Mouse (Mus musculus) heart, embryonic 11.5 days (tissue): Measurements from ENCODE around the gene Washc1. TPM values are rescaled to one million over a fixed set of nuclear protein-coding genes. Genes with fewer than 3 reads are reported as not detected.
A peak's percentile ranks its signal among the peaks of the same experiment; 100 is the strongest.
"Not testable (repeated sequence)": the region's sequence is repeated elsewhere in the genome, so short reads cannot be mapped to it uniquely, and the experiment has no call there.

Source experiments
- ATAC-seq: fragments of 200-750 bp; cut with Nextera tagmentation; replicated peaks from 2 replicates; pipeline ENCODE4 v1.8.0; 2017; ENCODE audit warnings: moderate library complexity; ENCODE audit not compliant: insufficient number of reproducible peaks, low FRiP score, low TSS enrichment
- H3K27ac ChIP-seq: fragments of 300-500 bp; sonication (generic); 2 replicates; pipeline ENCODE4 v1.5.1; 2014; ENCODE audit warnings: mild to moderate bottlenecking, low read depth, low read length
- H3K27me3 ChIP-seq: fragments of 300-500 bp; sonication (generic); 2 replicates; pipeline ENCODE4 v1.6.1; 2014; ENCODE audit warnings: mild to moderate bottlenecking, low read length, mixed read lengths; ENCODE audit not compliant: control insufficient read depth, insufficient read depth
- H3K36me3 ChIP-seq: fragments of 300-500 bp; sonication (generic); 2 replicates; pipeline ENCODE4 v1.6.1; 2014; ENCODE audit warnings: mild to moderate bottlenecking, low read length, moderate library complexity, mixed read lengths; ENCODE audit not compliant: control insufficient read depth, insufficient read depth
- H3K4me1 ChIP-seq: fragments of 300-500 bp; sonication (generic); 2 replicates; pipeline ENCODE4 v1.6.1; 2014; ENCODE audit warnings: low read length; ENCODE audit not compliant: control insufficient read depth, insufficient read depth
- H3K4me2 ChIP-seq: fragments of 300-500 bp; sonication (generic); 2 replicates; pipeline ENCODE4 v1.6.1; 2014; ENCODE audit warnings: mild to moderate bottlenecking, moderate library complexity
- H3K4me3 ChIP-seq: fragments of 300-500 bp; sonication (generic); 2 replicates; pipeline ENCODE4 v1.5.1; 2014; ENCODE audit warnings: low read depth, low read length
- H3K9ac ChIP-seq: fragments of 300-500 bp; sonication (generic); 2 replicates; pipeline ENCODE4 v1.6.1; 2014; ENCODE audit warnings: mild to moderate bottlenecking, low read depth, low read length, moderate library complexity
- H3K9me3 ChIP-seq: fragments of 300-500 bp; sonication (generic); replicated peaks from 2 replicates; pipeline ENCODE4 v1.6.1; 2016; ENCODE audit warnings: low read length; ENCODE audit not compliant: control insufficient read depth
- whole genome bisulfite sequencing: fragments of 180-500 bp; shearing (Covaris S2); extraction: QIAGEN DNeasy Blood & Tissue Kit; methylation state at CpG from one replicate; pipeline ENCODE4 v1.1.7; 2014; ENCODE audit not compliant: insufficient replicate concordance; 5-methylcytosine and 5-hydroxymethylcytosine counted together
- polyA plus RNA-seq: library from polyadenylated mRNA; unstranded; fragments of >200 nt; fragmentation: Nextera tagmentation; extraction: Ambion mirVana; gene quantifications from 2 replicates; pipeline ENCODE4 v1.2.1, GENCODE M21; 2014

Washc1 gene
- polyA plus RNA-seq, 1 experiment from 2014 or later = 27.9 TPM

GRCm38 (mm10) chr17:66123066-66123815 lies 11.9 kb downstream of the Washc1 start, which contains the start of gene Ddx11:
Gene Ddx11, plus strand, starts transcription at chr17:66123520.
- Histone ChIP-seq H3K27ac (peak within 1 kb of the TSS; percentile 93), H3K36me3 (peaks cover 13% of the 10 kb centered on the region), H3K4me2 (peak within 1 kb of the TSS; percentile 89), H3K4me3 (peak within 1 kb of the TSS; percentile 82), H3K4me1 (peaks cover 13% of the 10 kb centered on the region), H3K27me3 (no peaks in the 10 kb centered on the region), H3K9me3 (no peaks in the 10 kb centered on the region), H3K9ac (peak within 1 kb of the TSS; percentile 84)
- WGBS = 6% methylated on average over 45 of the region's 45 CpGs
- ATAC-seq = peak; percentile 84

DNA sequence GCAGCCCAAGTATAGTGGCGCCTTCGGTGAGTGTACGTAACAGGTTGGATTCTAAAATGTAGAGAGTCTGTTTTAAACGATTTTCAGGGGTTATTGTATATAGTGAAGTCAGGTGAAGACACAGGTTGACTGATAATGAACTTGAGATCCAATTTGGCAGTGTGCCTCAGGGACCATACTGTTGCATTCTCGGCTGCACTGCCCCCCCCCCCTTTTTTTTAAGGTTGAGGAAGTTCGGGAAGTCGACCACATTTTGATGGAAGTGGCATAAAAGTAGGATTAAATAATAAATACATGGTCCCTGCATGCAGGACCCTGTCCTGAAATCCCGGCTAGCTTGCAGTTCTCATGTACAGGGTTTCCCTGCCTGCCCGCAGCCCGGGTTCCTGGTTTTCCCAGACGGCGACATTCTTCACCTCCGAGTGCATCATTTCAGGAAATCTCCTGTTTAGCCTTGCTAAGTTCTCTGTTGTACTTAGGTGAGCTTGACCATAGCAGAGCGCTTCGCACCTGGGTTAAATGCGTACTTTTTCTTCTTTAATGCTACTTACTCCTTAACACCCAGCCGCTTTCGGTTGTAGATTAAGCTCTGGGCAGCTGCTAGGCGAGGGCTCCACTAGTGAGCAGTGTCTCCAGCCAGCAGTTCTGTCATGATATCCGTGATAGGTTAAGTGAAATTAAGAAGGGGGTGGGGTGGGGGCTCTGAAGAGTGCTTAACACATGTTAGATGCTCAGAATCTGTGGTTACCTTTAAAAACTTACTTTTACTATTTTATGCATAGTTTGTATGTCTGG lies 12.7 kb downstream of the Washc1 start:
- H3K36me3 ChIP-seq = peaks cover 8% of the 10 kb centered on the region
- 0 out of 2 replicates have a peak, but pooled peaks have one; percentile 26 for ATAC-seq
- WGBS = 1% methylated on average over 20 of the region's 20 CpGs
- H3K4me2 ChIP-seq = peak overlapping the region; percentile 89
- H3K27me3 ChIP-seq = no peaks in the 10 kb centered on the region
- peaks cover 13% of the 10 kb centered on the region for H3K4me1 ChIP-seq
- peak overlapping the region; percentile 84 for H3K9ac ChIP-seq
- peak overlapping the region; percentile 93 for H3K27ac ChIP-seq
- H3K9me3 ChIP-seq = no peaks in the 10 kb centered on the region
- peak overlapping the region; percentile 82 for H3K4me3 ChIP-seq

DNA sequence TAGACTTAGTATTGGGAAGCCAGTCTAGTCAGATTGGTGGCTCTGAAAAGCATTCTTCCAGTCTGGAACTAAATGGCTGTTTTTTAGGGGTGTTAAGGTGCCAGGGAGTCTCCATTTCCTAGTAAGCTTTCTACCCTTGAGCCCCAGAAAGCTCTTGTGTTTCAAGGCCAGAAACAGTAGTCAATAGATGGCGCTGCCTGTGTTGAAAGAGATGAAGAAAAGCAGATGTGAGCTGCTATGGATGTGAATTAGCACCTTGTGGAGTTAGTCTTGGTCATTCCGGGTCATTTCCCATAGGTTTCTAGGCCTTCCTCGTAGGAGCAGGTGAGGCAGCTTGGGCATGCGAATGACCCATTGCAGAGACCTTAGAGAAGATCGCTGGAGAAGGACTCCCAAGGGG lies 13.9 kb downstream of the Washc1 start:
- H3K4me2 ChIP-seq = peak overlapping the region; percentile 32
- 0 out of 2 replicates have a peak overlapping the region, but pooled peaks have one; percentile 28 for H3K9ac ChIP-seq
- H3K27ac ChIP-seq = no peak overlapping the region
- peaks cover 13% of the 10 kb centered on the region for H3K4me1 ChIP-seq
- no peak for ATAC-seq
- no peaks in the 10 kb centered on the region for H3K27me3 ChIP-seq
- H3K4me3 ChIP-seq = no peak overlapping the region
- WGBS = 56% methylated on average over 5 of the region's 5 CpGs
- H3K9me3 ChIP-seq = no peaks in the 10 kb centered on the region
- peaks cover 4% of the 10 kb centered on the region for H3K36me3 ChIP-seq

GRCm38 (mm10) chr17:66130371-66130770 lies 19.0 kb downstream of the Washc1 start:
- 92% methylated on average over 9 of the region's 9 CpGs for WGBS
- Histone ChIP-seq H3K27ac (no peak overlapping the region), H3K4me3 (no peak overlapping the region), H3K9ac (no peak overlapping the region), H3K27me3 (no peaks in the 10 kb centered on the region), H3K4me2 (no peak overlapping the region), H3K4me1 (peaks cover 2% of the 10 kb centered on the region), H3K9me3 (no peaks in the 10 kb centered on the region; the same call in 1 of the 2 replicates), H3K36me3 (peaks cover 41% of the 10 kb centered on the region)
- ATAC-seq = no peak

DNA sequence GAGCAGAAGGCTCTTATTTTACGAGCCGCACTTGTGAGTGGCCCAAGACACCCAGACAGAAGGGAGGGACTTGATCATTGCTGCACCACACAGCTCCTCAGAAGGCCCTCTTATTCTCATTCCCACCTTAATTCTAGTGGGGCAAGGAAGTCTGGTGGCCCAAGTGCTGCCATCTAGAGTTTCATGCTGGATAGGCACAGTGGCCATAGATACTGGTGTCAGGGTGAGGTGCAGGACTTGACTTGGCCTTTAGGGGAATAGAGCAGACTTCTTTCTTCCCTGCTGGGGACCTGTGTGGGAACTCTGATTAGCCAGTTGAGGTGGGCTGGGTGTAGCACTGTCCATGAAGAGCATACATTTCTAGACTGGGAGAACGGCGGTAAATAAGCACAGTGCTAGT lies 19.9 kb downstream of the Washc1 start:
- Histone ChIP-seq H3K9ac (no peak overlapping the region), H3K9me3 (no peaks in the 10 kb centered on the region; the same call in 1 of the 2 replicates), H3K4me3 (no peak overlapping the region), H3K36me3 (peaks cover 41% of the 10 kb centered on the region), H3K27ac (no peak overlapping the region), H3K4me2 (no peak overlapping the region), H3K4me1 (no peaks in the 10 kb centered on the region), H3K27me3 (no peaks in the 10 kb centered on the region)
- ATAC-seq = no peak
- WGBS = 98% methylated on average over 4 of the region's 4 CpGs

- H3K9me3 ChIP-seq, H3K4me2 ChIP-seq, H3K4me1 ChIP-seq, H3K27me3 ChIP-seq, H3K4me3 ChIP-seq, H3K27ac ChIP-seq, H3K9ac ChIP-seq: not testable (repeated sequence)
- H3K36me3 ChIP-seq = peaks cover 10% of the 10 kb centered on the region
- ATAC-seq = 0 out of 2 replicates have a peak, but pooled peaks have one; percentile 61
- WGBS = 77% methylated on average over 5 of the region's 8 CpGs
Measured at GRCm38 (mm10) chr17:66152706-66153662, 41.6 kb downstream of the Washc1 start.

DNA sequence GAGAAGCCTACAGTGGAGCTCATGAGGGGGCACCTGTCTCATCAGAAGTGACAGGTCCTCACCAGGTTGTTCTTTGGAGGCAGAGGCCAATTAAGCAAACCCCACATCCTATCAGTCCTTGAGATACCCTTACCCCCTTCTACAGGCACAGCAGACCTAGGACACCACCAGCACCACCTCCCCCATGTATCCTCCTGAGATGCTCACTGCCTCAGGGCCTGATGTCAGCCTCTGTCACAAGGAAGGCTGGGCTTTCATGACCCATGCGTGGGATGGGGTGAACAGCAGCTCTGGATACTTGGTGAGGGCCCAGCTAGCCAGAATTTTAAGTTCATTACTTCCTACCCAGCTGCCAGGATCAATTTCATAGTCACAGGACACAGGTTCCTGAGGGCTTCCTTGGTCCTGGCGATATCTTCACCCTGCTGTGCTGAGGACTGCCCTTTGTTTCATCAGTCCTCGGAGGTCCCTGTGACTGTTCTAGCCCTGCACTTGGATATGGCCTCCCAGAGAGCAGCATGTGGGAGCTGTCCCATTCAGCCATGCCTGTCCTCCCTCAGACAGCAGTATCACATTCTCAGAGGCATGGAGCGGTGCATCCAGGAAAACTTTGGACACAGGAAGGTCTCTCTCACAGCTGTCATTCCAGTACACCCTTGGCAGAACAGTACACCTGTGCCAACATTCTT lies 42.5 kb downstream of the Washc1 start:
- not testable (repeated sequence) for H3K4me3 ChIP-seq, H3K4me1 ChIP-seq, H3K36me3 ChIP-seq, H3K4me2 ChIP-seq, H3K27ac ChIP-seq, H3K9me3 ChIP-seq, H3K9ac ChIP-seq, H3K27me3 ChIP-seq
- 0 out of 2 replicates have a peak, but pooled peaks have one; percentile 18 for ATAC-seq
- 89% methylated on average over 4 of the region's 4 CpGs for WGBS
